Mouse (Mus musculus) skeletal muscle tissue, postnatal 0 days (tissue): ENCODE data around the gene Prr23a2. TPM values are rescaled to one million over a fixed set of nuclear protein-coding genes. Genes with fewer than 3 reads are reported as not detected.

ENCODE experiments used
- polyA plus RNA-seq: library from polyadenylated mRNA; unstranded; fragments of >200 nt; fragmentation: Nextera tagmentation; extraction: Ambion mirVana; gene quantifications from 2 replicates; pipeline ENCODE4 v1.2.1, GENCODE M21; 2015

Prr23a2 gene
- polyA plus RNA-seq: not detected in 2 replicates

GRCm38 (mm10) chr9:98856210-98856609 is at the start of gene Prr23a2:
Gene Prr23a2, plus strand, starts transcription at chr9:98856494.

GRCm38 (mm10) chr9:98842117-98842516 is 14.2 kb upstream of the Prr23a2 start, which contains the start of gene Prr23a1:
Gene Prr23a1, plus strand, starts transcription at chr9:98842503.

GRCm38 (mm10) chr9:98864571-98864970 is 8.3 kb downstream of the Prr23a2 start, which contains the start of gene Prr23a3:
Gene Prr23a3, plus strand, starts transcription at chr9:98864767.

GRCm38 (mm10) chr9:98902819-98903218 is 46.5 kb downstream of the Prr23a2 start, which contains the start of gene 7420426K07Rik:
Gene 7420426K07Rik, plus strand, starts transcription at chr9:98903119.

Other genes starting within 250 kb of the Prr23a2 start
- gene Prr23a1, start 14.0 kb upstream of the Prr23a2 start, polyA plus RNA-seq: not detected in 2 replicates
- gene Prr23a3, start 8.3 kb downstream of the Prr23a2 start, polyA plus RNA-seq: not detected in 2 replicates
- not detected in 2 replicates for gene 7420426K07Rik, start 46.6 kb downstream of the Prr23a2 start, polyA plus RNA-seq
- not detected in 2 replicates for gene Foxl2, start 98.8 kb downstream of the Prr23a2 start, polyA plus RNA-seq
- gene Faim, start 129.9 kb downstream of the Prr23a2 start, polyA plus RNA-seq: 12.2 and 16.3 TPM in 2 replicates
- gene Gm1123, start 179.2 kb downstream of the Prr23a2 start, polyA plus RNA-seq: 0.09 TPM in 1 of 2 replicates, not detected in the other